Mouse (Mus musculus) lung, adult 2 months (tissue): Measurements from ENCODE around the gene Ccl6.
"Not testable (repeated sequence)": the region's sequence is repeated elsewhere in the genome, so short reads cannot be mapped to it uniquely, and the experiment has no call there.

Experiments used
- CTCF ChIP-seq: fragments of 200-500 bp; IDR thresholded peaks from 2 replicates; pipeline ENCODE4 v1.5.1; 2011; ENCODE audit warnings: mild to moderate bottlenecking, low read length, control low read depth; ENCODE audit not compliant: insufficient read depth
- POLR2A ChIP-seq: fragments of 200-500 bp; IDR thresholded peaks from 2 replicates; pipeline ENCODE4 v1.6.1; 2011; ENCODE audit warnings: low read depth, mild to moderate bottlenecking, control low read depth, low read length, borderline replicate concordance; ENCODE audit errors: extremely low read depth

DNA sequence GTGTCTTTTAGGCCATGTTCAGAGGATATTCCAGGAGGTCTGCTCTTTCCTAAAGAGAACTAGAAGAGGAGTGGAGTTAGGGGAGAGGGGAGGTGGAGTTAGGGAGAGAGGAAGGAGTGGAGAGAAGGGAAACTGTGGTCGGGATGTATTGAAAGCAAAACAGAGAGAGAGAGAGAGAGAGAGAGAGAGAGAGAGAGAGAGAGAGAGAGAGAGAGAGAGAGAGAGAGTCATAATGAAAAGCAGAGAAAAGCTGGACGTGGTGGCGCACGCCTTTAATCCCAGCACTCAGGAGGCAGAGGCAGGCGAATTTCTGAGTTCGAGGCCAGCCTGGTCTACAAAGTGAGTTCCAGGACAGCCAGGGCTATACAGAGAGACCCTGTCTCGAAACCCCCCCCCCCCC lies 41.9 kb downstream of the Ccl6 start:
- TF ChIP-seq POLR2A, CTCF: not testable (repeated sequence)
